Mouse (Mus musculus): ENCODE data around the gene Larp7. TPM values are rescaled to one million over a fixed set of nuclear protein-coding genes. Genes with fewer than 3 reads are reported as not detected.

Larp7 gene
- polyA plus RNA-seq, 1 experiment from 2014 or later, result 63.3 TPM

GRCm38 (mm10) chr3:127498197-127498741 lies 54.9 kb downstream of the Larp7 start:
- Histone ChIP-seq H3K4me2 (ENCODE audit: low read depth, low read length) (peak overlapping the region; percentile 100), H3K27ac (ENCODE audit: low read length) (no peak overlapping the region), H3K4me3 (ENCODE audit: low read length) (peak overlapping the region; percentile 66), H3K4me1 (replicated peaks; ENCODE audit: control insufficient read depth, insufficient read depth, low read length) (peaks cover 11% of the 10 kb centered on the region; the same call in 1 of the 2 replicates), H3K9me3 (ENCODE audit: control insufficient read depth, low read length) (no peaks in the 10 kb centered on the region), H3K9ac (ENCODE audit: low read length) (peak overlapping the region; percentile 67), H3K27me3 (ENCODE audit: control insufficient read depth, insufficient read depth, low read depth, low read length) (peaks cover 28% of the 10 kb centered on the region), H3K36me3 (ENCODE audit: control insufficient read depth, insufficient read depth, low read length) (no peaks in the 10 kb centered on the region)
- WGBS, result 1% methylated on average over 19 of the region's 23 CpGs
- ATAC-seq (ENCODE audit: low read depth), result peak; percentile 68

- Histone ChIP-seq H3K4me3 (ENCODE audit: low read length) (no peak overlapping the region), H3K9me3 (ENCODE audit: control insufficient read depth, low read length) (no peaks in the 10 kb centered on the region), H3K27me3 (ENCODE audit: control insufficient read depth, insufficient read depth, low read depth, low read length) (peaks cover 1% of the 10 kb centered on the region; the same call in 1 of the 2 replicates), H3K27ac (ENCODE audit: low read length) (no peak overlapping the region), H3K36me3 (ENCODE audit: control insufficient read depth, insufficient read depth, low read length) (no peaks in the 10 kb centered on the region), H3K4me2 (ENCODE audit: low read depth, low read length) (no peak overlapping the region), H3K4me1 (replicated peaks; ENCODE audit: control insufficient read depth, insufficient read depth, low read length) (no peaks in the 10 kb centered on the region), H3K9ac (ENCODE audit: low read length) (no peak overlapping the region)
- no peak for ATAC-seq (ENCODE audit: low read depth)
- 74% methylated on average over 3 of the region's 3 CpGs for WGBS
These were observed 60.5 kb downstream of the Larp7 start for GRCm38 (mm10) chr3:127492663-127493062.

GRCm38 (mm10) chr3:127487302-127487701 lies 65.8 kb downstream of the Larp7 start:
- no peak overlapping the region for H3K27ac ChIP-seq (ENCODE audit: low read length)
- H3K4me2 ChIP-seq (ENCODE audit: low read depth, low read length), result no peak overlapping the region
- no peak overlapping the region for H3K9ac ChIP-seq (ENCODE audit: low read length)
- no peaks in the 10 kb centered on the region for H3K27me3 ChIP-seq (ENCODE audit: control insufficient read depth, insufficient read depth, low read depth, low read length)
- H3K9me3 ChIP-seq (ENCODE audit: control insufficient read depth, low read length), result no peaks in the 10 kb centered on the region
- H3K4me1 ChIP-seq (replicated peaks; ENCODE audit: control insufficient read depth, insufficient read depth, low read length), result no peaks in the 10 kb centered on the region
- no peak for ATAC-seq (ENCODE audit: low read depth)
- H3K4me3 ChIP-seq (ENCODE audit: low read length), result no peak overlapping the region
- 76% methylated on average over 7 of the region's 7 CpGs for WGBS
- no peaks in the 10 kb centered on the region for H3K36me3 ChIP-seq (ENCODE audit: control insufficient read depth, insufficient read depth, low read length)

MicroRNAs within 50 kb of the gene (microRNA counts, 519-probe panel; counts per million panel counts)
- microRNA mmu-miR-302a (not detected), microRNA mmu-miR-302b (not detected), microRNA mmu-miR-302c (not detected), microRNA mmu-miR-302d (1,753 counts per million, percentile 27 among the panel's probes with 10 or more counts), microRNA mmu-miR-367 (2,018 counts per million, percentile 35 among the panel's probes with 10 or more counts)

Small RNAs within 50 kb of the gene (microRNA-seq; reads per million reads assigned to microRNA genes)
- gene Mir302a (21.1 reads per million, percentile 34 among the genes with 10 or more reads in this experiment), gene Mir302b (7.5 reads per million, percentile 21 among the genes with 10 or more reads in this experiment), gene Mir302c (1.6 reads per million), gene Mir302d (10.3 reads per million, percentile 25 among the genes with 10 or more reads in this experiment), gene Mir367 (not detected)

Other genes starting within 250 kb of the Larp7 start
- 10.3 and 11.3 TPM in 2 replicates for gene Ank2, start 54.0 kb downstream of the Larp7 start, polyA plus RNA-seq (2015; fragmentation: Nextera tagmentation; extraction: Ambion mirVana)
- gene Zgrf1, start 140 bp upstream of the Larp7 start, polyA plus RNA-seq (2015; fragmentation: Nextera tagmentation; extraction: Ambion mirVana), result 8.3 and 8.5 TPM in 2 replicates
- gene Neurog2, start 79.8 kb upstream of the Larp7 start, polyA plus RNA-seq (2015; fragmentation: Nextera tagmentation; extraction: Ambion mirVana), result not detected in 2 replicates
- 1.6 and 2.1 TPM in 2 replicates for gene Alpk1, start 227.2 kb upstream of the Larp7 start, polyA plus RNA-seq (2015; fragmentation: Nextera tagmentation; extraction: Ambion mirVana)
- gene Tifa, start 236.5 kb upstream of the Larp7 start, polyA plus RNA-seq (2015; fragmentation: Nextera tagmentation; extraction: Ambion mirVana), result 5.7 and 6.3 TPM in 2 replicates